Mouse (Mus musculus) thymus, postnatal 0 days (tissue): ENCODE data around the gene Dync1i1. TPM values are rescaled to one million over a fixed set of nuclear protein-coding genes. Genes with fewer than 3 reads are reported as not detected.
"Not testable (repeated sequence)": the region's sequence is repeated elsewhere in the genome, so short reads cannot be mapped to it uniquely, and the experiment has no call there.

Experiments used
- DNase-seq: peaks from one replicate; pipeline ENCODE4 v3.0.0-alpha.2; 2015; ENCODE audit warnings: low spot score
- polyA plus RNA-seq: library from polyadenylated mRNA; unstranded; fragments of >200 nt; fragmentation: Nextera tagmentation; extraction: Ambion mirVana; gene quantifications from 2 replicates; pipeline ENCODE4 v1.2.1, GENCODE M21; 2015

Dync1i1 gene
- 1.9 and 2.0 TPM in 2 replicates for polyA plus RNA-seq

- DNase-seq, result no peak
Observed at GRCm38 (mm10) chr6:5725611-5726236, at the start of gene Dync1i1. Dync1i1 (plus strand) TSS chr6:5725639.

GRCm38 (mm10) chr6:5679738-5680137, 45.7 kb upstream of the Dync1i1 start:
- no peak for DNase-seq

GRCm38 (mm10) chr6:5701826-5702225, 23.6 kb upstream of the Dync1i1 start:
- no peak for DNase-seq

GRCm38 (mm10) chr6:5707894-5708293, 17.5 kb upstream of the Dync1i1 start:
- DNase-seq, result not testable (repeated sequence)

GRCm38 (mm10) chr6:5710063-5710605, 15.3 kb upstream of the Dync1i1 start:
- DNase-seq, result no peak

GRCm38 (mm10) chr6:5712620-5713019, 12.8 kb upstream of the Dync1i1 start:
- no peak for DNase-seq

GRCm38 (mm10) chr6:5715101-5715618, 10.3 kb upstream of the Dync1i1 start:
- no peak for DNase-seq

GRCm38 (mm10) chr6:5718955-5719354, 6.5 kb upstream of the Dync1i1 start:
- DNase-seq, result no peak

GRCm38 (mm10) chr6:5720716-5721115, 4.7 kb upstream of the Dync1i1 start:
- not testable (repeated sequence) for DNase-seq

- DNase-seq, result no peak
Observed at GRCm38 (mm10) chr6:5723986-5724385, 1.5 kb upstream of the Dync1i1 start.

GRCm38 (mm10) chr6:5726237-5726670, 815 bp downstream of the Dync1i1 start:
- DNase-seq, result no peak

GRCm38 (mm10) chr6:5733217-5733616, 7.8 kb downstream of the Dync1i1 start:
- DNase-seq, result no peak

GRCm38 (mm10) chr6:5734398-5734797, 9.0 kb downstream of the Dync1i1 start:
- DNase-seq, result no peak

GRCm38 (mm10) chr6:5734862-5735261, 9.4 kb downstream of the Dync1i1 start:
- DNase-seq, result no peak

- no peak for DNase-seq
Observed at GRCm38 (mm10) chr6:5739711-5740110, 14.3 kb downstream of the Dync1i1 start.

- DNase-seq, result no peak
Observed at GRCm38 (mm10) chr6:5741395-5742032, 16.1 kb downstream of the Dync1i1 start.

GRCm38 (mm10) chr6:5750079-5750711, 24.8 kb downstream of the Dync1i1 start:
- DNase-seq, result no peak

GRCm38 (mm10) chr6:5752128-5752527, 26.7 kb downstream of the Dync1i1 start:
- DNase-seq, result no peak

- no peak for DNase-seq
Observed at GRCm38 (mm10) chr6:5752617-5753016, 27.2 kb downstream of the Dync1i1 start.

GRCm38 (mm10) chr6:5756509-5757130, 31.2 kb downstream of the Dync1i1 start:
- DNase-seq, result no peak

GRCm38 (mm10) chr6:5762943-5763342, 37.5 kb downstream of the Dync1i1 start:
- no peak for DNase-seq

GRCm38 (mm10) chr6:5768576-5768975, 43.1 kb downstream of the Dync1i1 start:
- DNase-seq, result no peak
